Mouse (Mus musculus) gastrocnemius, adult 18-20 months (tissue): ENCODE data around the gene Ptpn21. TPM values are rescaled to one million over a fixed set of nuclear protein-coding genes. Genes with fewer than 3 reads are reported as not detected.

Experiments
- DNase-seq: peaks from one replicate; pipeline ENCODE4 v3.0.0; 2021; ENCODE audit warnings: low spot score
- total RNA-seq, 2 experiments: library from RNA; stranded (reverse); gene quantifications; 2 replicates each; pipeline ENCODE4 v1.2.3; 2021

The Ptpn21 gene
- total RNA-seq, 2 experiments from 2014 or later = 31.8 to 44.3 TPM

- DNase-seq = no peak
These were observed 68.9 kb downstream of the Ptpn21 start for GRCm38 (mm10) chr12:98668132-98668814.

- DNase-seq = no peak
These were observed 74.6 kb downstream of the Ptpn21 start for GRCm38 (mm10) chr12:98662617-98663016.

GRCm38 (mm10) chr12:98656873-98657272 is 80.3 kb downstream of the Ptpn21 start:
- no peak for DNase-seq

DNA sequence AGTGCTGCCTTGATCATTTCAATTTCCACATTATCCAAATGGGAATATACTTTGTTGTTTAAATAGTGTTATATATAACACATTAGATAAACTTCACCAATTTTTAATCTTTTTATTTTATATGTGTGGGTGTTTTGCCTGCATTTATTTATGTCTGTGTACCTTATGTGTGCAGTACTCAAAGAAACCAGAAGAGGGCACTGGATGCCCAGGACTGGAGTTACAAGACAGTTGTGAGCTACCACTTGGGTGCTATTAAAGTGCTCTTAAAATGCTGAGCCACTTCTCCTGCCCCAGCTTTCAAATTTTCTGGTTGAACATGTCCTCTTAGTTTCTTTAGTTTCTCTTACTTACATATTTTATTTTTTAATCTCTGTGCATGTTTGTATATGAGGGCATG is 92.4 kb downstream of the Ptpn21 start:
- no peak for DNase-seq

GRCm38 (mm10) chr12:98628260-98628970 is 108.8 kb downstream of the Ptpn21 start:
- no peak for DNase-seq

- peak; percentile 70 for DNase-seq
These were observed 109.6 kb downstream of the Ptpn21 start, which contains the start of gene Spata7 for GRCm38 (mm10) chr12:98627392-98628259. Gene Spata7, plus strand, starts transcription at chr12:98628157.

Other genes starting within 250 kb of the Ptpn21 start
- gene Kcnk10, start 159.1 kb downstream of the Ptpn21 start, total RNA-seq = not detected
- gene Spata7, start 109.2 kb downstream of the Ptpn21 start, total RNA-seq = 1 to 10 TPM; 3.0 to 3.4 TPM
- gene Zc3h14, start 9.6 kb upstream of the Ptpn21 start, total RNA-seq = 10 to 100 TPM; 46.9 to 49.6 TPM
- gene Eml5, start 164.1 kb upstream of the Ptpn21 start, total RNA-seq = 1 to 10 TPM; 2.0 to 2.2 TPM
- gene Ttc8, start 183.2 kb upstream of the Ptpn21 start, total RNA-seq = 1 to 10 TPM; 5.2 to 6.1 TPM